Mouse (Mus musculus) limb, embryonic 15.5 days (tissue): Measurements from ENCODE around the gene Igsf21. TPM values are rescaled to one million over a fixed set of nuclear protein-coding genes. Genes with fewer than 3 reads are reported as not detected.

Experiments used
- ATAC-seq: fragments of 200-750 bp; cut with Nextera tagmentation; 2 replicates; pipeline ENCODE4 v1.8.0; 2017; ENCODE audit warnings: low read depth, moderate TSS enrichment; ENCODE audit not compliant: insufficient number of reproducible peaks, low FRiP score, low TSS enrichment
- H3K27ac ChIP-seq: fragments of 300-500 bp; sonication (generic); 2 replicates; pipeline ENCODE4 v1.5.1; 2015; ENCODE audit warnings: moderate library complexity, mild to moderate bottlenecking, inconsistent platforms
- H3K27me3 ChIP-seq: fragments of 300-500 bp; sonication (generic); 2 replicates; pipeline ENCODE4 v1.6.1; 2015; ENCODE audit warnings: inconsistent platforms
- H3K36me3 ChIP-seq: fragments of 300-500 bp; sonication (generic); 2 replicates; pipeline ENCODE4 v1.6.1; 2015; ENCODE audit warnings: inconsistent platforms
- H3K4me1 ChIP-seq: fragments of 300-500 bp; sonication (generic); 2 replicates; pipeline ENCODE4 v1.6.1; 2015; ENCODE audit warnings: inconsistent platforms
- H3K4me2 ChIP-seq: fragments of 300-500 bp; sonication (generic); 2 replicates; pipeline ENCODE4 v1.6.1; 2015; ENCODE audit warnings: mild to moderate bottlenecking, inconsistent platforms
- H3K4me3 ChIP-seq: fragments of 300-500 bp; sonication (generic); 2 replicates; pipeline ENCODE4 v1.5.1; 2015; ENCODE audit warnings: mild to moderate bottlenecking, inconsistent platforms
- H3K9ac ChIP-seq: fragments of 300-500 bp; sonication (generic); 2 replicates; pipeline ENCODE4 v1.6.1; 2015; ENCODE audit warnings: inconsistent platforms
- H3K9me3 ChIP-seq: fragments of 300-500 bp; sonication (generic); 2 replicates; pipeline ENCODE4 v1.6.1; 2016; ENCODE audit warnings: inconsistent platforms
- whole genome bisulfite sequencing: fragments of 180-500 bp; shearing (Covaris S2); methylation state at CpG from one replicate; pipeline ENCODE4 v1.1.7; 2015; 5-methylcytosine and 5-hydroxymethylcytosine counted together
- polyA plus RNA-seq: library from polyadenylated mRNA; unstranded; fragments of >200 nt; fragmentation: Nextera tagmentation; extraction: Ambion mirVana; gene quantifications from 2 replicates; pipeline ENCODE4 v1.2.1, GENCODE M21; 2015

The Igsf21 gene
- polyA plus RNA-seq = 0.60 and 0.73 TPM in 2 replicates

DNA sequence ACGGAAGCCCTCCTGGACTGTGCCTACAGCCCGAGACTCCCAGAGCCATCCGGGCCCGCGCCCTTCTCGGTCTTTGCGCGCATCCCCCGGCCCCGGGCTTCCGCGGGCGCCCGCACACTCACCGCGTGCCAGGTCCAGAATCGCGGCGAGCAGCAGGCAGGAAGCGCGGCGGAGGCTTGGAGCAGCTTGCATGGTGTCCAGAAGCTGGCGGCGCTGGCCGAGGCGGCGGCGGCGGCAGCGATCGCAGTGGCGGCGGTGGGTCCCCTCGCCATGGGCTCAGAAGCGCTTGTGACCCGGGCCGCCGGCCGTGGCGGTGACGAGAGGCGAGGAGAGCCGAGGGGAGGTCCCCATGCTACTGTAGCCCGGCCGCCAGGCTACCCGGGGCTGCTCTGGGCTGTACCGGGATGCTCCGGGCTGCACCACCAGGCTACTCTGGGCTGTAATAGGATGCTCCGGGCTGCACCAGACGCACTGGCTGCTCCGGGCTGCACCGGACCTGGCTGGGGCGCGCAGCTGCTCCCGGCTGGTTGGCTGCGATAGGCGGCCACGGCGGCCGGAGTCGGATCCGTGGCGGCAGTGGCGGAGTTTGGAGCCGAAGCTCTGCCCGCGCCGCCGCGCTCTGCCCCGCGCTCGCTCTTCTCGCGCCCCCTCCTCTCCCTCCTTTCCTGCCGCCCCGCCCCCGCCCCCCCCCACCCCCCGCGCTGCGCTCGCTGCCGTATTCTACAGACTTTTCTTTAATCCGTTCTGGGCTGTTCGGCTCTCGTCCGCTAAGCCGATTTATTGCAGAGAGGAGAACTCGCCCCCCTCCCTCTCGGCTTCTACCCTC, at the start of gene Igsf21:
Gene Igsf21 (minus strand): TSS at position 605 of the 826 bp plus-strand sequence.
- no peak within 1 kb of the TSS for H3K9ac ChIP-seq
- H3K4me2 ChIP-seq = peak within 1 kb of the TSS; percentile 41
- H3K9me3 ChIP-seq = no peaks in the 10 kb centered on the region
- H3K36me3 ChIP-seq = no peaks in the 10 kb centered on the region
- peaks cover 97% of the 10 kb centered on the region for H3K27me3 ChIP-seq
- under 1% methylated on average over 72 of the region's 90 CpGs for WGBS
- peaks cover 25% of the 10 kb centered on the region for H3K4me1 ChIP-seq
- no peak for ATAC-seq
- peak within 1 kb of the TSS; percentile 28 for H3K4me3 ChIP-seq
- no peak within 1 kb of the TSS for H3K27ac ChIP-seq

- Histone ChIP-seq H3K4me2 (no peak overlapping the region), H3K9ac (no peak overlapping the region), H3K27ac (no peak overlapping the region), H3K9me3 (no peaks in the 10 kb centered on the region), H3K36me3 (no peaks in the 10 kb centered on the region), H3K4me1 (no peaks in the 10 kb centered on the region), H3K27me3 (no peaks in the 10 kb centered on the region), H3K4me3 (no peak overlapping the region)
- WGBS = 75% methylated on average over 5 of the region's 5 CpGs
- ATAC-seq = no peak
These were observed 39.2 kb upstream of the Igsf21 start for GRCm38 (mm10) chr4:140285726-140286316.

DNA sequence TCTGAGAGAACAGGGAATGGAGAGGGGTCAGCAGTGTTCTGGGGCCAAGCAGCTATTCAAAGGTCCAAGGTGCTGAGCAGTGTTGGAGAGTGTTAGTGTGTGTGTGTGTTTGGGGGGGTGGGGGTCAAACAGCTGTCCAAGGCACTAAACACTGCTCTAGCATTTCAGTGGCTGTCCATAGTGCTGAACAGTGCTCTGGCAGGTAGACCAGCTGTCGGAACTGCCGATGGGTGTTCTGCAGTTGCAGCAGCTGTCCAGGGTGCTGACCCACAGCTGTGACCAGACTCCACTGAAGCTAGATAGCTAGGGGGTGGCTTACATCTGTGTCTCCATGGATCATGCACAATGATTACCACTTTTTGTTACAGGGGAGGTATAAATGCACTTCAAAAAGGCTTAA, 36.8 kb upstream of the Igsf21 start:
- Histone ChIP-seq H3K4me3 (no peak overlapping the region), H3K36me3 (no peaks in the 10 kb centered on the region), H3K9me3 (no peaks in the 10 kb centered on the region), H3K4me2 (no peak overlapping the region), H3K27ac (no peak overlapping the region), H3K9ac (no peak overlapping the region), H3K27me3 (no peaks in the 10 kb centered on the region), H3K4me1 (no peaks in the 10 kb centered on the region)
- no peak for ATAC-seq
- WGBS = 2% methylated on average over 2 of the region's 2 CpGs

- Histone ChIP-seq H3K27ac (no peak overlapping the region), H3K9me3 (no peaks in the 10 kb centered on the region)
- 88% methylated on average over 2 of the region's 2 CpGs for WGBS
These were observed 31.7 kb upstream of the Igsf21 start for GRCm38 (mm10) chr4:140278269-140278668.

GRCm38 (mm10) chr4:140271913-140272312, 25.3 kb upstream of the Igsf21 start:
- ATAC-seq = no peak

More at GRCm38 (mm10) chr4:140278269-140278668, 31.7 kb upstream of the Igsf21 start:
- no peaks in the 10 kb centered on the region for H3K4me1 ChIP-seq
- no peaks in the 10 kb centered on the region for H3K36me3 ChIP-seq
- H3K27me3 ChIP-seq = no peaks in the 10 kb centered on the region
- no peak for ATAC-seq
- no peak overlapping the region for H3K4me3 ChIP-seq
- H3K9ac ChIP-seq = no peak overlapping the region
- H3K4me2 ChIP-seq = no peak overlapping the region

DNA sequence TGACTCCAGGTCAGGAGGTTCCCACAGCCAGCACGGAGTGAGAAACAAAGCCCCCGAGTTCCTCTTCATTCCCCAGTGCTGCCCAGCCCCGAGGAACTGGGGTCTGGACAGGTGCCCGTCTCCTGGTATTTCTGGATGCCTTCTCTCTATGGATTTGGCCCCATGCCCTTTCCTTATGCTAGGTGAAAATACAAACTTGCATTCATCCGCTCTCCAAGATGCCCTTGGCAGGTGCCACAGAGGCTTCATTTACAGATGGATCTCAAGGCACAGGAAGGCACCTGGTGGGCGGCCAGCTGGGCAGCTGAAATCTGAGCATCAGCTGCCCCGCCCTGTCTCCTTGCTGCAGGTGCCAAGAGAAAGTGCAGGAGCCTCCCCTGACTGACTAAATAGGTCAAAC, 23.9 kb upstream of the Igsf21 start:
- ATAC-seq = no peak
- Histone ChIP-seq H3K27me3 (no peaks in the 10 kb centered on the region), H3K4me1 (no peaks in the 10 kb centered on the region), H3K27ac (no peak overlapping the region), H3K4me2 (no peak overlapping the region), H3K4me3 (no peak overlapping the region), H3K9ac (no peak overlapping the region), H3K9me3 (no peaks in the 10 kb centered on the region), H3K36me3 (no peaks in the 10 kb centered on the region)
- WGBS = 73% methylated on average over 7 of the region's 7 CpGs

More at GRCm38 (mm10) chr4:140271913-140272312, 25.3 kb upstream of the Igsf21 start:
- H3K4me3 ChIP-seq = no peak overlapping the region
- H3K9ac ChIP-seq = no peak overlapping the region
- no peaks in the 10 kb centered on the region for H3K27me3 ChIP-seq
- H3K4me2 ChIP-seq = no peak overlapping the region
- no peaks in the 10 kb centered on the region for H3K36me3 ChIP-seq
- H3K9me3 ChIP-seq = no peaks in the 10 kb centered on the region
- 87% methylated on average over 5 of the region's 5 CpGs for WGBS
- H3K4me1 ChIP-seq = no peaks in the 10 kb centered on the region
- no peak overlapping the region for H3K27ac ChIP-seq

DNA sequence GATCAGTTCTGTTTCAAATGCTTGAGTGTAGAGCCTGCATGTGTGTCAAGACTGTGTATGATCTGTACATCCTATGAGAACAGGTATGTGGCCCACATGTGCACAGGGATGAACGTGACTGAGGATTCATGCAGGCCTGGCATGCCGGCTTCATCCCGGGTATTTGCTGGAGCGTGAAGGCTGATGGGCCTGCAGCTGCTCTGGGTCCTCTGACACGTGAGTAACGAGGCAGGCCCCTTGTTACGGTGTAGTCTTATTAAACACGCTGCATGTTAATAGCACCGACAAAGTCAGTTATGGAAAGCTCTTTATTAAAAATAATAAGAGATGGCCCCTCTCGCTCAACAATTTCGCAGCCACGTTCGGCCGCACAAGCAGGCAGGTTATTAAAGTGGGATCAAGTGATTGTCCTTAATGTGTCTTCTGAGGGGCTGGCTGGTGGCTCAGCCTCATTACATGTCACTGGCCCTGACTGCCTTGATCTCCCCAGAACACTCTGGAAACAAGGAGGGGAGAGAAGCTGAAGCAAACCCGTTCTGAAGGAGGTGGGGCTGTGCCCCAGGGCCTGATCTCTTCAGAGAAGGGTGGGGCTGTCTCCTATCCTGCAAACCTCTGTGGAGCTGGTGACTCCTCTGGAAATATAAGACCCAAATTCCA, 22.7 kb upstream of the Igsf21 start:
- no peaks in the 10 kb centered on the region for H3K9me3 ChIP-seq
- H3K4me3 ChIP-seq = no peak overlapping the region
- H3K9ac ChIP-seq = no peak overlapping the region
- no peak for ATAC-seq
- no peaks in the 10 kb centered on the region for H3K4me1 ChIP-seq
- no peak overlapping the region for H3K4me2 ChIP-seq
- H3K36me3 ChIP-seq = no peaks in the 10 kb centered on the region
- no peak overlapping the region for H3K27ac ChIP-seq
- WGBS = 78% methylated on average over 15 of the region's 15 CpGs
- H3K27me3 ChIP-seq = no peaks in the 10 kb centered on the region

DNA sequence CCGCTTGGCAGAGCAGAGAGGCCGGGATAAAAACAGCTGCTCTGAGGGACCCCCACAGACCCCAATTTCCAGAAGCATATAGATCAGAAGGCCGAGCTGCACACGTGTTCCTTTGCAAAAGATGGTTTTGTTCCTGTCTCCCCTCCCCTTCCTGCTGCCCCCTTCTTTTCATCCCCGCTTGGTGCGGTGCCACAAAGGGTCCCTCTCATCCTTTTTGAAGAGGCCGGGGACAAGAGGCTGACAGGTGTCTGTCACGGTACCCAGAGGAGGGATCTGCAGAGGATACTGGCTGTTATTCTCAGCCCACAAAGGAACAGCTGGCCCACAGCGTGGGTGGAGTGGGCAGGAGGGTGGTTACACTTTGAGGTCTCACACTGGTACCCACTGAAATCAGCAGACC, 21.3 kb upstream of the Igsf21 start:
- no peak for ATAC-seq
- H3K4me2 ChIP-seq = no peak overlapping the region
- 77% methylated on average over 9 of the region's 9 CpGs for WGBS
- H3K9ac ChIP-seq = no peak overlapping the region
- H3K36me3 ChIP-seq = no peaks in the 10 kb centered on the region
- H3K4me1 ChIP-seq = no peaks in the 10 kb centered on the region
- H3K4me3 ChIP-seq = no peak overlapping the region
- H3K9me3 ChIP-seq = no peaks in the 10 kb centered on the region
- H3K27me3 ChIP-seq = no peaks in the 10 kb centered on the region
- H3K27ac ChIP-seq = no peak overlapping the region

GRCm38 (mm10) chr4:140267086-140267485, 20.5 kb upstream of the Igsf21 start:
- Histone ChIP-seq H3K36me3 (no peaks in the 10 kb centered on the region), H3K4me1 (no peaks in the 10 kb centered on the region), H3K4me2 (no peak overlapping the region), H3K9ac (no peak overlapping the region), H3K27me3 (no peaks in the 10 kb centered on the region), H3K9me3 (no peaks in the 10 kb centered on the region), H3K4me3 (no peak overlapping the region), H3K27ac (no peak overlapping the region)
- WGBS = 69% methylated on average over 5 of the region's 5 CpGs
- no peak for ATAC-seq

DNA sequence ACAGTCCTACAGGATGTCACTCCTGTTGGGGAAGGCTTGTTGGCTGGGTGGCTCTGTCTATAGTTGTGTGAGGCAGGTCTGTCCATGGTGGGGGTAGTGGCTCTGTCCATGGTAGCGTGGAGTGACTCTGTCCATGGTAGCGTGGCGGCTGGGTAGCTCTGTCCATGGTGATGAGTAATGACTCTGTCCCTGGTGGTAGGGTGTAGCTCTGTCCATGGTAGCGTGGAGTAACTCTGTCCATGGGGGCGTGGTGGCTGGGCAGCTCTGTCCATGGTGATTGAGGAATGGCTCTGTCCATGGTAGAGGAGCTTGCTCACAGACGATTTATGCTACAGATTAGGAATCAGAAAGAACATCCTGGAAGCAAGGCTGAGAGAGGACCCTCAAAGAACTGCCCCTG, 12.4 kb upstream of the Igsf21 start:
- no peaks in the 10 kb centered on the region for H3K36me3 ChIP-seq
- no peak overlapping the region for H3K4me2 ChIP-seq
- no peak overlapping the region for H3K4me3 ChIP-seq
- no peaks in the 10 kb centered on the region for H3K4me1 ChIP-seq
- peak; percentile 90; the same call in 1 of the 2 replicates for ATAC-seq
- no peak overlapping the region for H3K27ac ChIP-seq
- no peaks in the 10 kb centered on the region for H3K27me3 ChIP-seq
- 9% methylated on average over 6 of the region's 6 CpGs for WGBS
- no peaks in the 10 kb centered on the region for H3K9me3 ChIP-seq
- no peak overlapping the region for H3K9ac ChIP-seq

DNA sequence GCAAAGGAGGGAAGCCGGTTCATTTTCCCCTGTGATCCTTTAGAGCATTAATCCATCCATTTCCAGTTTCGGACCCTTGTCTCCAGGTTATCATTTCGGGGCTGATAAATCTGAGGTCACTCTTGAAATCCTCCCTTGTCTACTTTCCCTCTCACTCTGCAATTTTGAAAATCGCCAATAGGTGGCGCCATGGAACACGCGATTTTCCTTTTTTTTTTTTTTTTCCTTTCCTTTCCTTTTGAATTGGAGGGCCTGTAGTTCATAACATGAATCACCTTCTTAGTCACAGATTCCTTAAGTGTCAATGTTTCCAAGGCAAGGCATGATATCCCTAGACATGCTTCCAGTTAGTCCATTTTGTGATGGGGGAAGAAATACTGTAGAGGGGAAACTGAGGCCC, 5.8 kb upstream of the Igsf21 start:
- Histone ChIP-seq H3K27ac (no peak overlapping the region), H3K9me3 (no peaks in the 10 kb centered on the region), H3K4me2 (no peak overlapping the region), H3K36me3 (no peaks in the 10 kb centered on the region), H3K9ac (no peak overlapping the region), H3K4me1 (peaks cover 7% of the 10 kb centered on the region; the same call in 1 of the 2 replicates), H3K4me3 (no peak overlapping the region), H3K27me3 (peaks cover 48% of the 10 kb centered on the region)
- WGBS = 13% methylated on average over 7 of the region's 7 CpGs
- no peak for ATAC-seq
